Mouse (Mus musculus) lung, postnatal 4 days (tissue): ENCODE data around the gene Gm6268.

Source experiments
- DNase-seq, 2 experiments: peaks; one replicate each; pipeline ENCODE4 v3.0.0; 2021

Gene Gm6268

GRCm38 (mm10) chrX:36400980-36401379, at the start of gene Gm6268:
Gm6268 (plus strand) TSS chrX:36401280.
- DNase-seq = no peak

GRCm38 (mm10) chrX:36352446-36352845, 48.6 kb upstream of the Gm6268 start:
- peak in 1 of 2 experiments; percentile 8 for DNase-seq

- DNase-seq = no peak
These were observed 15.7 kb upstream of the Gm6268 start for GRCm38 (mm10) chrX:36385340-36385739.

GRCm38 (mm10) chrX:36389971-36390370, 11.1 kb upstream of the Gm6268 start:
- no peak for DNase-seq

- DNase-seq = no peak
These were observed 10.6 kb upstream of the Gm6268 start for GRCm38 (mm10) chrX:36390503-36390902.

GRCm38 (mm10) chrX:36392672-36393071, 8.4 kb upstream of the Gm6268 start:
- no peak for DNase-seq

GRCm38 (mm10) chrX:36393279-36393678, 7.8 kb upstream of the Gm6268 start:
- DNase-seq = no peak

- DNase-seq = no peak
These were observed 1.2 kb downstream of the Gm6268 start for GRCm38 (mm10) chrX:36402316-36402715.

GRCm38 (mm10) chrX:36419153-36419552, 18.1 kb downstream of the Gm6268 start:
- DNase-seq = no peak

GRCm38 (mm10) chrX:36434993-36435392, 33.9 kb downstream of the Gm6268 start:
- no peak for DNase-seq

GRCm38 (mm10) chrX:36437932-36438331, 36.9 kb downstream of the Gm6268 start:
- no peak for DNase-seq
